Mouse (Mus musculus): ENCODE data around the gene Gpr12.
A peak's percentile ranks its signal among the peaks of the same experiment; 100 is the strongest.
"Not testable (repeated sequence)": the region's sequence is repeated elsewhere in the genome, so short reads cannot be mapped to it uniquely, and the experiment has no call there.

Gpr12 gene

DNA sequence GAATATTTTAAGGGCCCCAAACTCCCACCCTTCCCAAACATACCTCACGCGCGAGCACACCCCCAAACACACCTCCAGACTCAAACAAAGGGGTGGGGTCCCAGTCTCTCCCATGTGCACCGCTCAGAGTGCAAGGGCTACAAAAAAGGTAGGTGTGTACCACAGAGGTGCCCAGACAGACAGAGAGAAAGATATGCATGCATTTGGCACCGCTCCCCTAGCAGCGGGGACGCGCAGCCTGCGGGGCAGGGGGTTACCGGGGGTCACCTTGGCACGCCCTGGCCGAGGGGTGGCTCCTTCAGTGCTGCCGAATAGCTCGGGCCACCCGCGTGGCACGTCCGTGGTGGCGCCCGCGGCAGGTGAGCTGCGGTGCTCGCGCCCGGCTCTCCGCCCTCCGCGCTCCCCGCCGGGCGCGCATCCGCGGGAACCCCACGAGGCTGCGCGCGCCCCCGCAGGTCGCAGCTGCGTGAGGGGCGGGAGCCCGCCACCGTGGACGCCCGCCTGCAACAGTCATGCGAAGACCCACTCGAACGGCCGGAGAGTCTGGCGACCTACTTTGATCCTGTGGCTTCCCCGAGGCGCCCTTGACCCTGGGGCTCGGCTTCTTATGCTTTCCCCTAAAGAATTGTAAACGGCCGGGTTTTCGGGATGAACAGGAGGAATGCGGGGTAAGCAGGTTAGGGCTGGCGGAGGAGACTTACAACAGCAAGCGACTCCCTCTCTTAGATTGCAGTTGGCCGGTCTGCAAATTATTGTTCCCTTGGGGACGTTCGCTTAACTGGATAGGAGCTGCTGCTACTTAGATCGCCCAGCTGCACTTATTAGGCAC, at the start of gene Gpr12:
Gpr12 (minus strand) TSS at position 762 of the 829 bp plus-strand sequence.
- DNase-seq (ENCODE audit: low read depth, low spot score) = no peak

DNA sequence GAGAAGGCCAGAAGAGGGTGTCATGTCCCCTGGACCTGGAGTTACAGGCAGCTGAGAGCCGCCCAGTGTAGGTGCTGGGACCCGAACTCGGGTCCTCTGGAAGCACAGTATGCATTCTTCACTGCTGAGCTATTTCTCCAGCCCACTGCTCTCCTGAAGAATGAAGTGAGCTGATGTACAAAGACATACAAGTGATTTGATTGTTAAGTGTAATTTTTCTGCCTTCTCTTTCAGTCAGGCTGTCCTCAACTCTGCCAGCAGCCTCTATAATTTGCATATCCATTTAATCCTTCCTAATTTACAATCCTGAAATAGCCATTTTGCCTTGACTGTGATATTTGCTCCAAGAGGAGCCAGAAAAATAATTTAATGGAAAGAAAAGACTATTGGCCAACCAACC, 46.6 kb upstream of the Gpr12 start:
- DNase-seq (ENCODE audit: low read depth, low spot score) = no peak

DNA sequence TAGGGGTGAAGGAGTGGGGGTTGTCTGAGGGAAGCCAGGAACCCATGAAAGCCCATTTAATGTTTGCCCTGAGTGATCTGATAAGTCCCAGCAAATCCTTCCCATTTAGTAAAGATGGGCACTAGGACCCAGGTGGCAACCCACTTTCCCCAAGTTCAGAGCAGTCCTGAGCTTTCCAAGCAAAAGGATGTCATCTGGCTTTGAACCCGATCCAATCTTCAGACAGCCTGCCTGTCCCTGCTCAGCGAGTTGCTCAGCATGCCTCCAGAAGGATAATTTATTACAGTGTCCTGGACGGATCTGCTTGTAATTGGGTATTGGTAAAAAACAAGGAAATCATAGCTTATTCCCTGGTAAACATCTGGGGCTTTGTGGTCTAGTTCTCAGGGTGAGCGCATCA, 45.9 kb upstream of the Gpr12 start:
- DNase-seq (ENCODE audit: low read depth, low spot score) = no peak

DNA sequence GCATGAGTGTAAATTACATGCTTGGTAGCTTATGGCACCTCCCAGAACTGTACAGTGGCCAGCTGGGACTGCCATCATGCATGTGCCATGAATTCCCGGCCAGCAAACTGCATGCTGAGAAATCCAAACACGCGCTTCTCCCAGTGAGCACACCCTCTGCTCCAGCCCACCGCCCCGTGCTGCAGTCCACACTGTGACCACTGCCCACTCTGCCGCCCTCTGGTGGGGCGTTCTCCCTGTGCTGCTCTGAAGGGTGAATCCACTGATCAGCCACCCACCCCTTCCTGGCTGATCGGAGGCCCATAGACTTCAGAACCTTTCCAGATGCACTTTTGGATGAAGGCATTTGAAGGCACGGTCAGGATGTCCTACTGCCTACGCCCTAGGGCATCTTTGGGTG, 44.6 kb upstream of the Gpr12 start:
- DNase-seq (ENCODE audit: low read depth, low spot score) = no peak

DNA sequence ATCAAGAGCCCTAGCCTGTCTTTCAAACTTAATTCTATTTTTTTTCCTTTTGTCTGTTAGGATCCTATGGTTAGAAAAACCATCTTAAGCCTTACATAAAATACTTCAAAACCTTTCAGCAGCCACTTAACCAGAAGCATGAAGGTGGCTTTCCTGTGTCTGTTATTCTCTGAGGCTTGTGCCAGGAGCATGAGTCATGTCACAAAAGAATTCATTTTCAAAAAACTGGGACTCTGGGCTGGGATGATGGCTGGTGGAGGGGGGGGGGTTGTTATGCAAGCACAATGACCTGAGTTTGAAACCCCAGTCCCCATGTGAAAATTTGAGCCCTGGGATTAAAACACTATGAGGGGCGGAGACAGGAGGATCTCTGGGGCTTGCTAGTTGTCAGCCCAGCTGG, 43.8 kb upstream of the Gpr12 start:
- DNase-seq (ENCODE audit: low read depth, low spot score) = no peak

DNA sequence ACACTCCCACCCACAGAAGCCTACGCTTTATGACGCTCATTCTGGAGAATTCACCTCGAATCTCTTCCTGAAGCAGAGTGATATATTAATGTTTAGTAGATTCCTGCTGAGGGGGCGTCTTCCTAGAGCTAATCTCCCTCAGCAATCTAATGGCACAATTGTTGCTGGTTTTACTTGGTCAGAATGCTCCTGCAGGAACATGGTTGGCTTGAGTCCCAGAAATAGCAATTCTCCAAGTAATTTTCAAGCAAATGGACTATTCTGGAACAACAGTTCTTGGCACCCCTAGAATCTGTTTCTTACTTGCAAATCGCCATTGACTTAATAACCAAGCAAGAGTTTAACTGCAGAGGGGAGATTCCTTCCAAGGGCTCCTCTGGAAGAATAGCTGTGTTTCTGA, 42.9 kb upstream of the Gpr12 start:
- DNase-seq (ENCODE audit: low read depth, low spot score) = no peak

DNA sequence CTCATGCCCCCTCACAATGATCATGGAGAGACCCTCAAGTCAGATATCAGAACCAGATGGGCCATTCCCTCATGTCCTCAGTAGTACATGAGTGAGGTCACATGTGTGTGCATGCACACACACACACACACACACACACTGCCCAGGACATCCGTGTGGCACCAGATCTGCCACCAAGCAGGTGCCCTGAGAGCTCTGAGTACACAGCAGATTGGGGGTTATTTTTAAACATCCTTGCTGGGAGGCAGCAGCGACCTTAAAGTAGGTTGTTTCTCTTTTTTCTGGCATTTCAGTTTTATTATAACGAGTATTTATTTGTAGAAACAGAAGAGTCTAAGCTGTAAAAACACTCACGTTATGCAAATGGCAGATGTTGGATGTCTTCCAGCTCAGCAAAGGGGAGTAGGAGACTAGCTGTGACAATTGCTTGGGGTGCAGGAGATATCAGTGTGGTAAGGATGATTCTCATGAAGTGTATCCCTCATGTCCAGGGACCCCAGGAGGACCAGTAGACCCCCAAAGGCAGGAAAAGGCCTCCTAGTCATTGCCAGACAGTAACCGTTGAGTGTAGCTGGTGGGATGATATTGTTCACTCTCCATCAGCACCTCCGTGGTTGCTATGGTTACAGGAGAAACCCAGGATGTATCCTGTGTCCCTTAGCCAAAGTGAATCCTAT, 40.7 kb upstream of the Gpr12 start:
- peak; percentile 47 for DNase-seq (ENCODE audit: low read depth, low spot score)

DNA sequence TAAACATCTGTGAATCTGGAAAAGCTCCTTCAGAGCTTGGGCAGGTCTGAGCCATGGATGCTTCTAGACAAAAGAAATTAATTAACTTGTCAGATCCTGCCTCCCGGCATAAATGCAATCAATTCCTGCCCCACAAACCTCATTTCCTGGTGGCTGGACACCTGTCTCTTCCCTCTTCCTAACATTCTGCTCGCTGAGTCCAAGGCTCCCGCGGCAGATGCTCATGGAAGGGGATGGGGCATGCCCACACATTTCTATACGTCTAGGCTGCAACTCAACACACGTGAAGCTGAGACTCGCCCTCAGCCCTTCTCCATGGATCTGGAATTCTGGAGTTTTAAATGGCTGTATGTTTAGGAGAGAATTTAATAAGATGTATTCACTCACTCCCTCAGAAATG, 26.8 kb upstream of the Gpr12 start:
- DNase-seq (ENCODE audit: low read depth, low spot score) = no peak

DNA sequence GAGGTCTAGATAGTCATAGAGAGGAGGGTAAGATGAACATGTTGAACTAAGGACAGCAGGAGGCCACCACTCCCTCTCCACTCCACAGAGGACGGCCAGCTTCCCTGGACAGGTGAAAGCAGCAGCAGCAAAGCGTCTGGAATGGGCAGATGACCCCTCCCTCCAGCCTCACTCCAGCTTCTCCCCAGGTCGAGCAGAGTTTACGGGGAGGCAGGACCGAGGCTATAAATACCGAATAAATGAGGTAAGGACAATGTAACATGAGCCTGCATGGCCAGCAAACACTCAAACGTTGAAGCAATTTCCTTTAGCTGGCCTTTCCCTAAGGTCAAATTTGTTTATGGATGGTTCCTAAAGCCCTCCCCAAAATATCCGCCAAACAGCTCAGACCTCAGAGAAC, 26.0 kb upstream of the Gpr12 start:
- DNase-seq (ENCODE audit: low read depth, low spot score) = no peak

DNA sequence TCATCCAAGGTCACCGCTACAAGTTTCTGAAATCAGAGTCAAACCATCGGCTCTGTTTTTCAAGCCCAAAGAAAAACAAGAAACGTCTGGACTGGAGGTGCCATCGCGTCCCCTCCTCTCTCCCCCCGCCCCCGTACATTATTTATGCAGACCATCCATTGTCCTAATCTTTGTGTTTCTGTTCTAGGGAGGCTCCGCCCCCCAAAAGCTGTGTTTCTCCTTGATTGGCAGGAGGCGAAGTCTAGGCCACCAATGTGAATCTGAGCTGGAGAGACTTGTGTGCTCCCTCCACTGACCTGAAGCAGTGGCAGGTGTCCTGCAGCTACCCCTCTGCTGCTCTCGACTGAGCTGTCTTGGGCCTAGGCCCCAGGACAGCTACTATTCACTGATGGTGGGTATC, 24.6 kb upstream of the Gpr12 start:
- no peak for DNase-seq (ENCODE audit: low read depth, low spot score)

DNA sequence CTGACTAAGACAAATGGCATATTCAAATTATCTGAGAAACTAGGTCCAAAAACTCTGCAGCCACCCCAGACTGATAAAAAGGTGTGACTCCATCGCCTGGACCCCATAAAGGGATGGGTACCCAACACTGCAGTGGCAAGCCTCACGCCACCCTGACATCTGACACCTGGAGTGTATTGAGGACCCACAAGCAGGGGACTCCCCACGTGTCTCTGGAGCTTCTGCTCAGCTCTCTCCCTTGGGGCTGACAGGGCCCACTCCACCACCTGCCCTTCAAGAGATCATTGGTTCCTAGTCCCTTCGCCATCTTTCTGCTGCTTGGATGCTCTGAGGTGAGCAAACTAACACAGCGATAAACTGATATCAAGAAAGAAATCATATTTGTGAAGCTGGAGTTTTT, 22.8 kb upstream of the Gpr12 start:
- no peak for DNase-seq (ENCODE audit: low read depth, low spot score)

DNA sequence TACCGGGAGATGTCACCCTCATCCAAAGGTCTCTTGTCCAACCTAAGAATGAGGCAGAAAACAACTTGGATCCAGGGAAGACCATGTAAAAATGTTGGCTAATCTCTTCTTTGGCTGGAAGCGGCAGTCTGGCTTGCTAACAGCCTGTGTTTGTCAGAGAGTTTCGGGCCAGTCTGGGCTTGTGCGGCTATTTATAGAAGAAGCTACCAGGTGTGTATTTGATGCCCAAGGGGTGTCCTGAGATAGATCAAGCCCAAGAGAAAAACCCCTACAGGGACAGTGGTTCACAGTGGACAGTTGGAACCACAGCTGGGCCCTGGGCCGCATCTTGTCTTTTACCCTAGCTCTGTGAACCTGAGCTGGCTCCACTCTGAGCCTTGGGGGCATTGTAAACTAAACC, 21.9 kb upstream of the Gpr12 start:
- DNase-seq (ENCODE audit: low read depth, low spot score) = no peak

DNA sequence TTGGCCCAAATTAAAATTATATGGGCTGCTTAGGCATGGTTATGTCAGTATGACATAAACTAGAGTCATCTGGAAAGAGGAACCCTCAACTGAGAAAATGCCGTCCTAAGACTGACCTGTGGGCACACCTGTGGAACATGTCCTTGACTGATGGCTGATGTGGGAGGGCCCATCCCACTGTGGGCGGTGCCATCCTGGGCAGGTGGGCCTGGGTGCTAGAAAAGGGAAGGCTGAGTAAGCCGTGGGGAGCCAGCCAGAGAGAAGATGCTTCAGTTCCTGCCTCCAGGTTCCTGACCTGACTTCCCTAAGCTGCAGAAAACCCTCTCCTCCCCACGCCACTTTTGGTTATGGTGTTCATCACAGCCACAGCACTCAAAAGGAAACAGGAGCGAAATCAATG, 21.2 kb upstream of the Gpr12 start:
- DNase-seq (ENCODE audit: low read depth, low spot score) = no peak

DNA sequence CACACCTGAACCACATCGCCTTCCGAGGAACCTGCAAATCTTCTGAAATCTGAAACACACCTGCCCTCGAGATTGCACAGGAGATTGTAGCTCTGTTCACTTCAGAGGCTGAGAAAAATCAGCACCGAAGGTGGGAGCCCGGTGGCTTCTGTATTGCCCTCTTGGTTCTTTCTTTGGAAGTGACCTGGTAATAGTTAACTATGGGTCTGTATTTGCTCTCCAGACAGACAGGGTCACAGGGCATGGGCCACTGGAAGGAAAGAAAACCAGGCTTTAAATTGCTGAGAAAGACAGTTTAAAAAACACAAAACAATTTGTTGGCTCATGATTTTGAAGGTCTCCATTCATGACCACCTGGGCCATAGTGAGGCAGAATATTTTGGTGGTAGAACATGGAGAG, 14.9 kb upstream of the Gpr12 start:
- DNase-seq (ENCODE audit: low read depth, low spot score) = no peak

DNA sequence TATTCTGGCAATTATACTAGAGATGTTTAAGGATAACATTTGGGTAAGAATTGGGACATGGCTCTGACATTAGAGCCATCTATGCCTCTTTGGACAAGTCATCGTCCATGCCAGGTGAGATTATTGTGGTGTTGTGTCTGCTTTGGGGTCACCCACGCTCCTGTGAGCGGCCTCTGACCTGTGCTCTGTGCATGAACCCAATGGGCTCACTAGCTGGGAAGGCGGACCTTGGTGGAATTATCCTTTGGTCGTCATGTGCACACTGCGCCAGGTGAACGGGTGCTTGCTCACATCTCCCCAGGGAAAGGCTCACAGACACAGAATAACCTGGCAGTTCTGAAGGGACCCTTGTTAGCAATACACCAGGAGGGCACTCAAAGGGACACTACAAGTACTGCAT, 14.2 kb upstream of the Gpr12 start:
- not testable (repeated sequence) for DNase-seq (ENCODE audit: low read depth, low spot score)

DNA sequence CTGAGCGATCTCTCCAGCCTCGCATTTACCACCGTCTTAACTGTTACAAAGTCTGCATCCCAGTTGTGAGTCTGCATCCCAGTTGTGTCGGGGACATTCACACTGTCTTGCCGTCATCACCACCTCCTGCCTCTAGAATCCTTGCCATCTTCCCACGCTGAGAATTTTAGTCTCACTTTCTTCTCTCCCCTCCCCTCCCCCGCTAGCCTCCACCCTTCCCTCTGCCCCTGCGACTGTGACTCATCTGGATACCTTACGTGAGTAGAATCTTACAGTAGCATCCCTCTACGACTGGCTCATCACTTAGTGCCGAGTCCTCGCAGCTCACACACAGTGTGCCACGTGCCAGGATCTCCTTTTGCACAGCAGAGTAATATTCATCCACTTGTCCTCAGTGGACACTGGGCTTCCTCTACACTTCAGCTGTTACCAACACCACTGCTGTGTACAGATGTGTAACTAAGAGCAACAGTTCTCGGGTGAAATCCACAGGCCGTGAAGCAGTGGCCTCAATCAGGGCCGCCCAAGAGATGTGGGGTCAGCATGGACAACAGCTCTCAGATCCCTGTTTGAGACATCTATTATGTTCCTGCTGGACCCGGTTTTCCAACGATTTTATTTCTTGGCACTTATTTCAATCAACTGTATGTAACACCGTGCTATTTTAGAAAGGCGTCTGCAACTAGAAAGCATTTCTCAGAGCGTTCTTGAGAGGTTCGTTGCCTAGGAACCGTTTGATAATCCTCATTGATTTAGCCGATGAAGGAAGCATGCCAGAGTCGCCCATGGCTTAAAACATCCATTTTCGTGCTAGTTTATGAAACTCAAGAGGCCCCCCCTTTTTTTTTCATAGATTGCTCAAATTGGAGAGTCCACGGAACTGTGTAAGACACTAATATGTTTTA, 13.4 kb upstream of the Gpr12 start:
- DNase-seq (ENCODE audit: low read depth, low spot score) = no peak

DNA sequence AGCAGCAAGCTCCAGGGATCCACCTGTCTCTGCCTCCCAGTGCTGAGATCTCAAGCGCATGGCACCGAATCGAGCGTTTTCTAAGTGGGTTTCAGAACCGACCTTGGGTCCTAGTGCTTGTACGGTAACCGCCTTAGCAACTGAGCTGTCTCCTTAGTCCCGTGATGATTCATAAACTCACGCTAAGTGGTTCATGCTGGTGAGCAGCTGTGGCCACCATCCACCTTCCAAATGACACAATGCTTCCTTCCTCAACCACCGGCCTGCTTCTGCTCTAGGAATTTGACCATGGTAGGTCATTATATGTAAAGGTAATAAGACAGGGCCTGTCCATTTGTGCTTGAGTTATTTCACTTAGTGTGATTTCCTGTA, 12.4 kb upstream of the Gpr12 start:
- DNase-seq (ENCODE audit: low read depth, low spot score) = no peak

DNA sequence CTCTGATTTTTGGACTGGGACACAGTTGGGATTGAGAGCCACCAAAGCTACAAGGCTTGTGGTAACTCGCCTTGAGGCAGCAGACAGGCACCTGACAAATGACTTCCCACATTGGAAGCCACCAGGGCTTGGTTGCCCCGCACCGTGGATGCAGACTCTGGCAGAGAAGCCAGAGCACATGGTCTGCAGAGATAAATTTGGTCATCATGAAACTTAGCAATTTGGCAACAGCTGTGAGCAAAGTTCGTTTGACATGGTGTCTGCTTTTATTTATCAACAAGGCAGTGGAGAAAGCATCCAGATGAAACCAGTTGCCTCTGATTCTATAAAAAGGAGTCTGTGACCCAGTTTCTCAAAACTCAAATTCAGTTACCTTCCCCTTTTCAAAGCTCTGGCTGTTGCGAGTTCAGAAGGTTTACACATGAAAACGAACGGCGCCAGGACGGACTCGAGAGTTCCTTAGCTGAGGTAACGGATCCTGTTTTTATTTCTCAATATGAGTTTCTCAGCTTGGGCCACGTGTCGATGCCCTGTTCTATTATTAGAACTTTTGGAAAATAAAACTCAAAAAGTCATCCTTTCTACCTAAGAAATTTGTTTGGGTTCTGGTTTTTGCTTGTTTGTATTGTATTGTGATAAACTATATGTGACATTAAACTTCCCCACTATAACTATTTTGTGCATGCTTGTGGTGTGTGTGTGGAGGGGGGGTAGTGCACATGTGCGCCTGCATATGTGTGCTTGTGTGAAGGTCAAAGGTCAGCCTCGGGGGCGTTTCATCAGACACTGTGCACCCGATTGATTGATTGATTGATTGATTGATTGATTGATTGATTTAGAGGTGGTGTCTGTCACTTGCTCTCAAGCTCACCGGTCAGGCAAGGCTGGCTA, 11.8 kb upstream of the Gpr12 start:
- DNase-seq (ENCODE audit: low read depth, low spot score) = no peak

DNA sequence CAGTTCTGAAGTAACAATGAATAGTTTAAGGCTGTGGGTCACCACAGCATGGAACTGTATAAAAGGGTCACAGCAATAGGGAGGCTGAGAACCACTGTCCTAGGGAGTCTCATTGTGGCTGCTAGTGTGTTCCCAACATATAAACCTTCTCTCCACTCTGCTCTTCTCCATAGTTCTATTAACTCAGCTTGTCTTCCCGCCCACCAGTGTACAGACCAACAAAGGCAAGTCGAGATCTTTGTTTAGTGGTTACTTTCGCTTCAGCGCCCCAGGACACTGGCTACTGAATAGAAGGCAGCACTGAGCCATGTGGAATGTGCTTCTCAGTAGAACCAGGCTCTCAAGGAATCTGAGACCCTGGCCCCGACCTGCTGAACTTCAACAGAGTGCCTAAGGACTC, 7.5 kb upstream of the Gpr12 start:
- DNase-seq (ENCODE audit: low read depth, low spot score) = no peak

DNA sequence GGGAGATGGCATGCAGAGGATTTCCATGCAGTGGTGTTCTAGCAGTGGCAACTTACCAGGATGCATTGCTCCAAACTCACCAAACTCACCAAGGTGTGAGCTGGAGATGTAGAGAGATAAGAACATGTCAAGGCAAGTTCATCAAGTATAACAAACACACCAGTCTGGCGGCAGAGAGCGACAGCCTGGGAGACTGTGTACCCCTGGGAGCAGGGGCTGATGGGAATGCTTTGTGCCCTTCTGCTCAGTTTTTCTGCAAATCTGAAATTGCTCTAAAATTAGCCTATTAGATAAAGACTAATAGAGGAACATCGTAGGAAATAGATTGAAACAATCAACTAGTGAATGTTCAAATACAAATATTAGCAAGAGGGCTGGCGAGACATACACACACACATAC, 6.6 kb upstream of the Gpr12 start:
- no peak for DNase-seq (ENCODE audit: low read depth, low spot score)

DNA sequence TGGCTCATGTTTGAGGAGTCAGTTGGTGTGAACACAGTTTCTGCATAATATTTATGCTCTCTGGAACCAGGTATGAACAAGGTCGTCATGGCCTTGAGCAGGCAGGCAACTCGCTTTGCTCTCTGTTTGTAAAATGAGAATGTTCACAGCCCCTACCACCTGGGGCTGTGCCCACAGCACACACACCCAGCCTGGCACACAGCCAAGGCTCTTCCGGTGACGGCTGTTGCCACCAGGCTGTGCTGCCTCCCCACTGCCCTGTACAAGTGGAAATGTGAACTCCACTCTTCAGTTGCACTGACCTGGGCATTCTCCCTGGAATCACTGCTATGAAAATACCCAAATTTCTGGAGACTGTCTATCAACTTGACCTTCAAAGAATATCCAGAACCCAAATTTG, 5.9 kb upstream of the Gpr12 start:
- DNase-seq (ENCODE audit: low read depth, low spot score) = no peak
